Mouse (Mus musculus): ENCODE data around the gene Cbfa2t3. TPM values are rescaled to one million over a fixed set of nuclear protein-coding genes. Genes with fewer than 3 reads are reported as not detected.

The Cbfa2t3 gene
- total and polyA plus RNA-seq, 3 experiments, result 10.5 to 102 TPM; not detected in 1

DNA sequence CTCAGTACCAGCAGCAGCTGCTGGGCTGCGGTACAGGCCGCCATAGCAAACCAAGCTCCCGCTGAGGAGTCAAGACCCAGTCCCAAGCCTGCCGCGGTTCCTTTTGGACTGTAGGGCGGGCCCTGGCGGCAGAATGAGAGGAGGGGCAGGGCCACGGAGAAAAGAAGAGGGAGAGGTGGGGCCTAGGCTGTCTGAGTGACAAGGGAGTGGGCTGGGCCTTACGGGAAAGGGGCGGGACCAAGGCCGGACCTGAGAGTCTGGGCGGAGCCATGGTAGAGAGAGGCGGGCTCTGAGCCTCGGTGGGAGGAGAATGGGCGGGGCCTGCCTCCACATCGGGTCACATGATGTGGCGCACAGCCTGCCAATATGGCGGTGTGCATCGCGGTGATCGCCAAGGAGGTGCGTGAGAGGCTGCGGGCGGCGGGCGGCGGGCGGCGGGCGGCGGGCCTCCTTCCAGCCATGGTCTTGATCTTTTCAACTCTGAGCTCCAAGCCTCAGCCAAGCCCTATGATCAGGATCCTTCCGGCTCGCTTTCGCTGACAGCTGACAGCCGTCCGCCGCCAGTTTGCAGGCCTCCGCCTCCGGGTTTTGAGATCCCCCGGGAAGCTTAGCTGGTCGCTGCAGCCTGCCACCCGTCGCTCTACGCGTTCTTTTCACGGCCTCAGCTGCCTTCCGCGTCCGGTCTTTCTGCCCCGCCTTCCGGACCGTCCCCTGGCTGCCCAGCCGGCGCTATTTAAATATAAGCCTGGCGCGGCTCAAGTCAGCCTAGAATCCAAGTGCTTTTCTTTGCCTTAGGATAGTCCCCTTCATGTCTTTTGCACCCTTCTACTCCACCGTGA is 87.4 kb downstream of the Cbfa2t3 start, which contains the start of the genes Galns and Trappc2l:
Gene Galns (minus strand): TSS at position 169 of the 839 bp plus-strand sequence.
Gene Trappc2l (plus strand): TSS at position 346 of the 839 bp plus-strand sequence.
- Histone ChIP-seq H3K36me3 (ENCODE audit: control insufficient read depth in 1 of 2, insufficient read depth in 2 of 2, low read length in 2 of 2) (no peaks in the 10 kb centered on the region), H3K4me3 (ENCODE audit: control insufficient read depth in 1 of 2, insufficient read depth in 1 of 2, low read depth in 2 of 2, low read length in 2 of 2) (peak within 1 kb of the TSS; percentile 85 to 87), H3K27me3 (ENCODE audit: control insufficient read depth in 1 of 2, insufficient read depth in 2 of 2, low read length in 2 of 2) (no peaks in the 10 kb centered on the region), H3K27ac (ENCODE audit: control insufficient read depth, low read depth, low read length) (peak within 1 kb of the TSS; percentile 36), H3K9ac (ENCODE audit: control insufficient read depth, low read depth, low read length, poor library complexity, severe bottlenecking) (peak within 1 kb of the TSS; percentile 81), H3K79me2 (ENCODE audit: control insufficient read depth, insufficient read depth, low read length, poor library complexity) (peaks cover 2% of the 10 kb centered on the region; the same call in 1 of the 2 replicates), H3K9me3 (replicated peaks; ENCODE audit: insufficient read depth, low read length) (no peaks in the 10 kb centered on the region), H3K4me1 (ENCODE audit: control insufficient read depth in 1 of 2, insufficient read depth in 2 of 2, low read length in 2 of 2) (peaks cover 0 to 6% of the 10 kb centered on the region in 2 experiments; a peak in 1 of 4 replicates)
- peak; percentile 90 for DNase-seq (ENCODE audit: low read depth, low spot score)
- peak in 1 of 2 experiments; percentile 36; a peak in 1 of 4 replicates for TF ChIP-seq POLR2A (IDR thresholded peaks at IDR 0.05; ENCODE audit: control insufficient read depth in 1 of 2, insufficient read depth in 1 of 2, low read depth in 1 of 2, low read length in 2 of 2, poor library complexity in 1 of 2)
- peak in 1 of 2 experiments; percentile 58; a peak in 1 of 4 replicates for TF ChIP-seq USF2 (IDR thresholded peaks at IDR 0.05; ENCODE audit: borderline replicate concordance in 1 of 2, insufficient read depth in 1 of 2, low read depth in 1 of 2, low read length in 2 of 2)
- TF ChIP-seq SIN3A (IDR thresholded peaks at IDR 0.05; ENCODE audit: low read length), result 0 out of 2 replicates have a peak, but pooled peaks have one; percentile 13
- peak; percentile 92 for TF ChIP-seq USF1 (IDR thresholded peaks at IDR 0.05; ENCODE audit: low read depth, low read length)
- 0 out of 6 replicates have a peak, but pooled peaks of 1 of the 3 experiments have one; percentile 1 for TF ChIP-seq CTCF (IDR thresholded peaks at IDR 0.05 in 2 of 3, conservative IDR thresholded peaks at IDR 0.05 in 1 of 3; ENCODE audit: control insufficient read depth in 1 of 3, insufficient read depth in 1 of 3, low read depth in 2 of 3, low read length in 3 of 3, poor library complexity in 1 of 3, severe bottlenecking in 1 of 3)
- TF ChIP-seq NELFE (IDR thresholded peaks at IDR 0.05; ENCODE audit: low read depth, low read length), result peak; percentile 45; the same call in 1 of the 2 replicates
- TF ChIP-seq POLR2AphosphoS2 (IDR thresholded peaks at IDR 0.05; ENCODE audit: low read length), result no peak
- peak; percentile 62; the same call in 1 of the 2 replicates for TF ChIP-seq HCFC1 (IDR thresholded peaks at IDR 0.05; ENCODE audit: low read depth, low read length)
- no peak for TF ChIP-seq TAL1 (IDR thresholded peaks at IDR 0.05; ENCODE audit: low read length)
- TF ChIP-seq ZNF384 (IDR thresholded peaks at IDR 0.05; ENCODE audit: low read depth, low read length), result no peak

- Histone ChIP-seq H3K4me3 (ENCODE audit: control insufficient read depth in 1 of 2, insufficient read depth in 1 of 2, low read depth in 2 of 2, low read length in 2 of 2) (peak overlapping the region; percentile 85 to 87), H3K27me3 (ENCODE audit: control insufficient read depth in 1 of 2, insufficient read depth in 2 of 2, low read length in 2 of 2) (no peaks in the 10 kb centered on the region), H3K9ac (ENCODE audit: control insufficient read depth, low read depth, low read length, poor library complexity, severe bottlenecking) (peak overlapping the region; percentile 81), H3K79me2 (ENCODE audit: control insufficient read depth, insufficient read depth, low read length, poor library complexity) (peaks cover 2% of the 10 kb centered on the region; the same call in 1 of the 2 replicates), H3K27ac (ENCODE audit: control insufficient read depth, low read depth, low read length) (no peak overlapping the region; the same call in 1 of the 2 replicates), H3K4me1 (ENCODE audit: control insufficient read depth in 1 of 2, insufficient read depth in 2 of 2, low read length in 2 of 2) (peaks cover 0 to 6% of the 10 kb centered on the region in 2 experiments; a peak in 1 of 4 replicates), H3K9me3 (replicated peaks; ENCODE audit: insufficient read depth, low read length) (no peaks in the 10 kb centered on the region), H3K36me3 (ENCODE audit: control insufficient read depth in 1 of 2, insufficient read depth in 2 of 2, low read length in 2 of 2) (no peaks in the 10 kb centered on the region)
- DNase-seq (ENCODE audit: low read depth, low spot score), result no peak
- TF ChIP-seq BHLHE40 (IDR thresholded peaks at IDR 0.05; ENCODE audit: borderline replicate concordance, low read depth, low read length) (no peak), ETS1 (IDR thresholded peaks at IDR 0.05; ENCODE audit: low read depth, low read length) (no peak), ZC3H11A (IDR thresholded peaks at IDR 0.05; ENCODE audit: low read depth, low read length) (no peak), CTCF (IDR thresholded peaks at IDR 0.05 in 2 of 3, conservative IDR thresholded peaks at IDR 0.05 in 1 of 3; ENCODE audit: control insufficient read depth in 1 of 3, insufficient read depth in 1 of 3, low read depth in 2 of 3, low read length in 3 of 3, poor library complexity in 1 of 3, severe bottlenecking in 1 of 3) (no peak), POLR2AphosphoS5 (IDR thresholded peaks at IDR 0.05; ENCODE audit: borderline replicate concordance, low read depth, low read length) (no peak), TBP (IDR thresholded peaks at IDR 0.05; ENCODE audit: low read depth, low read length) (no peak), TCF12 (IDR thresholded peaks at IDR 0.05; ENCODE audit: low read depth, low read length) (no peak), CHD1 (IDR thresholded peaks at IDR 0.05; ENCODE audit: low read depth, low read length) (no peak), ZKSCAN1 (IDR thresholded peaks at IDR 0.05; ENCODE audit: low read depth, low read length) (no peak), NRF1 (IDR thresholded peaks at IDR 0.05; ENCODE audit: insufficient read depth, low read depth, low read length, poor library complexity, severe bottlenecking) (no peak), MAFK (IDR thresholded peaks at IDR 0.05; ENCODE audit: borderline replicate concordance, low read depth, low read length) (no peak), SMC3 (IDR thresholded peaks at IDR 0.05; ENCODE audit: low read depth, low read length) (no peak), RAD21 (IDR thresholded peaks at IDR 0.05; ENCODE audit: low read depth, low read length) (no peak)
Measured at GRCm38 (mm10) chr8:122610612-122611277, 88.2 kb downstream of the Cbfa2t3 start.

All from MEL (cell line).